9 mouse cellular contexts compared by ENCODE assay signal in the genomic region with DNA sequence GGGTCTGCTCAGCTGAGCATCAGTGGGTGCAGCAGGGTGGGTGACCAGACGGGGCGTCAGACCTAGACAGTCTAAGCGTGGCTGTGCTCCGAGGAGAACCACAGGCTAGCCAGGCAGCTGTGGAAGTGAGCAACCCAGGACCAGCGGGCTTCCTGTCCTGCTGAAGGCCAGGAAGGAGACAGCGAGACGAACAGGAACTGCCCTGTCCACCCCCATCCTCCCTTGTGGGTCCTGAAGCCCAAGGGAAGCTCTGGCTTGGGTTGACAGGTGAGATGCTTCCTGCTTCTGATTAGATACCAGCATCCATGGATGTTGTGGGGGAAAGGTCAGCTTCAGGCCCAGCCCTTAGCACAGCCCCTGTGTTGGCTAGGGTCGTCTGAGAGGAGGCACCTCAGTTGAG. TPM values are rescaled to one million over a fixed set of nuclear protein-coding genes. Genes with fewer than 3 reads are reported as not detected.
A peak's percentile ranks its signal among the peaks of the same experiment; 100 is the strongest.
DNase-seq lines count a peak whose midpoint lies in the region; ATAC-seq lines count a peak whose summit lies in the region.
"Had no signal": no experiment of that assay in that cellular context is flagged by ENCODE, and none has a peak within 500 bp of the region (broad histone marks: within the 10 kb centered on the region; RNA-seq: fewer than 3 reads in every experiment).

No protein-coding gene starts in this region.

- no peak overlapping the region for H3K4me2 ChIP-seq in forebrain, embryonic 16.5 days (ENCODE audit: low read length)
- no peak overlapping the region for H3K4me2 ChIP-seq in midbrain, embryonic 15.5 days

- H3K4me1 ChIP-seq in forebrain, embryonic 10.5 days, result peaks cover 32% of the 10 kb centered on the region
- peaks cover 27% of the 10 kb centered on the region for H3K4me1 ChIP-seq in forebrain, embryonic 16.5 days (replicated peaks; ENCODE audit: control insufficient read depth, insufficient read depth, low read length)
- peaks cover 56% of the 10 kb centered on the region for H3K4me1 ChIP-seq in megakaryocyte, embryonic 14.5 days
- H3K4me1 ChIP-seq in midbrain, embryonic 15.5 days, result peaks cover 28% of the 10 kb centered on the region

- H3K27me3 ChIP-seq in forebrain, embryonic 10.5 days (ENCODE audit: poor library complexity, severe bottlenecking), result no peaks in the 10 kb centered on the region
- no peaks in the 10 kb centered on the region for H3K27me3 ChIP-seq in forebrain, embryonic 16.5 days (replicated peaks; ENCODE audit: control insufficient read depth, insufficient read depth, low read length)
- no peaks in the 10 kb centered on the region for H3K27me3 ChIP-seq in megakaryocyte, embryonic 14.5 days (replicated peaks)
- H3K27me3 ChIP-seq in midbrain, embryonic 15.5 days (replicated peaks), result no peaks in the 10 kb centered on the region

- H3K4me3 ChIP-seq in forebrain, embryonic 10.5 days, result no peak overlapping the region
- H3K4me3 ChIP-seq in forebrain, embryonic 16.5 days (replicated peaks; ENCODE audit: low read length), result no peak overlapping the region
- H3K4me3 ChIP-seq in megakaryocyte, embryonic 14.5 days (replicated peaks), result peak overlapping the region; percentile 47
- H3K4me3 ChIP-seq in midbrain, embryonic 15.5 days, result no peak overlapping the region
- H3K4me3 ChIP-seq: myocyte had no signal

- peak overlapping the region; percentile 71 for H3K27ac ChIP-seq in forebrain, embryonic 10.5 days
- no peak overlapping the region for H3K27ac ChIP-seq in forebrain, embryonic 16.5 days (ENCODE audit: low read length)
- peak overlapping the region; percentile 69 for H3K27ac ChIP-seq in midbrain, embryonic 15.5 days

- intact Hi-C loops in left cerebral cortex, postnatal 10 days (cut with DNase I), result no loop called here

- WGBS in forebrain, embryonic 10.5 days, result 83% methylated on average over 8 of the region's 8 CpGs
- 81% methylated on average over 8 of the region's 8 CpGs for WGBS in forebrain, embryonic 16.5 days
- WGBS in midbrain, embryonic 15.5 days, result 86% methylated on average over 8 of the region's 8 CpGs

- no peaks in the 10 kb centered on the region for H3K9me3 ChIP-seq in forebrain, embryonic 10.5 days
- no peaks in the 10 kb centered on the region for H3K9me3 ChIP-seq in forebrain, embryonic 16.5 days (ENCODE audit: control insufficient read depth, low read length)
- H3K9me3 ChIP-seq in megakaryocyte, embryonic 14.5 days, result no peaks in the 10 kb centered on the region
- no peaks in the 10 kb centered on the region for H3K9me3 ChIP-seq in midbrain, embryonic 15.5 days

- H3K9ac ChIP-seq in forebrain, embryonic 16.5 days (replicated peaks; ENCODE audit: low read depth, low read length), result no peak overlapping the region
- H3K9ac ChIP-seq in midbrain, embryonic 15.5 days, result no peak overlapping the region

- no peak for DNase-seq in forebrain, embryonic 10.5 days (ENCODE audit: extremely low spot score, low spot score)
- DNase-seq in kidney, adult 8-10 months, result peak; percentile 42 to 51
- no peak for DNase-seq in left cerebral cortex, postnatal 10 days (ENCODE audit: extremely low spot score in 1 of 2, low spot score in 2 of 2)
- DNase-seq in thymus, postnatal 14 days, result no peak

- H3K36me3 ChIP-seq in forebrain, embryonic 10.5 days (replicated peaks), result peaks cover 88% of the 10 kb centered on the region
- peaks cover 22% of the 10 kb centered on the region for H3K36me3 ChIP-seq in forebrain, embryonic 16.5 days (ENCODE audit: control insufficient read depth, insufficient read depth)
- peaks cover 76% of the 10 kb centered on the region for H3K36me3 ChIP-seq in megakaryocyte, embryonic 14.5 days (replicated peaks; ENCODE audit: low read length)
- peaks cover 27% of the 10 kb centered on the region for H3K36me3 ChIP-seq in midbrain, embryonic 15.5 days (replicated peaks)

- no peak for ATAC-seq in forebrain, embryonic 16.5 days
- ATAC-seq in megakaryocyte, adult 5-6 weeks (ENCODE audit: poor library complexity, severe bottlenecking), result no peak; the same call in 1 of the 2 replicates
- no peak for ATAC-seq in midbrain, embryonic 15.5 days (replicated peaks)

RNA-seq across cellular contexts. Expression of a gene that starts 13.3 kb away (rescaled TPM):
- polyA plus RNA-seq in forebrain, embryonic 10.5 days (2016; fragmentation: Nextera tagmentation; extraction: Ambion mirVana), result 24.2 and 25.1 TPM in 2 replicates
- polyA plus RNA-seq in forebrain, embryonic 16.5 days (2015; fragmentation: Nextera tagmentation; extraction: Ambion mirVana), result 29.5 and 31.4 TPM in 2 replicates
- 4.7 and 4.9 TPM in 2 replicates for polyA plus RNA-seq in megakaryocyte, embryonic 14.5 days (2012; ENCODE audit: insufficient read depth, low replicate concordance)
- total RNA-seq in megakaryocyte, adult 5-6 weeks (2015), result 1.7 and 3.0 TPM in 2 replicates
- total RNA-seq in megakaryocyte, adult 5-6 weeks (2017), result 2.6 and 2.7 TPM in 2 replicates
- 41.6 and 43.0 TPM in 2 replicates for polyA plus RNA-seq in midbrain, embryonic 15.5 days (2015; fragmentation: Nextera tagmentation; extraction: Ambion mirVana)
- total RNA-seq in left cerebral cortex, postnatal 10 days (2021), result 10 to 100 TPM; 32.3 to 34.8 TPM

RNA-seq across cellular contexts. Expression of a gene that starts 24.6 kb away (rescaled TPM):
- polyA plus RNA-seq in forebrain, embryonic 10.5 days (2016; fragmentation: Nextera tagmentation; extraction: Ambion mirVana), result 12,867 and 12,868 TPM in 2 replicates
- 15,087 and 15,431 TPM in 2 replicates for polyA plus RNA-seq in forebrain, embryonic 16.5 days (2015; fragmentation: Nextera tagmentation; extraction: Ambion mirVana)
- 9,487 and 13,262 TPM in 2 replicates for polyA plus RNA-seq in megakaryocyte, embryonic 14.5 days (2012; ENCODE audit: insufficient read depth, low replicate concordance)
- 15,428 and 15,938 TPM in 2 replicates for total RNA-seq in megakaryocyte, adult 5-6 weeks (2015)
- total RNA-seq in megakaryocyte, adult 5-6 weeks (2017), result 7,091 and 10,908 TPM in 2 replicates
- 13,428 and 14,272 TPM in 2 replicates for polyA plus RNA-seq in midbrain, embryonic 15.5 days (2015; fragmentation: Nextera tagmentation; extraction: Ambion mirVana)
- 1,000 to 10,000 TPM; 3,611 to 3,673 TPM for total RNA-seq in left cerebral cortex, postnatal 10 days (2021)

Comparison
In these comparisons a context has a peak if more than half of its experiments do, and no peak if none do; other contexts are left out.
1. DNase-seq: peak in kidney, adult 8-10 months (2 of 2); none in forebrain, embryonic 10.5 days (single experiment), left cerebral cortex, postnatal 10 days (0 of 2) and thymus, postnatal 14 days (single experiment).